Mouse (Mus musculus): Measurements from ENCODE around the gene Batf3.
A peak's percentile ranks its signal among the peaks of the same experiment; 100 is the strongest.

The Batf3 gene

GRCm38 (mm10) chr1:191097802-191098747, at the start of gene Batf3:
TSS of gene Batf3 (plus strand) at chr1:191097847.
- DNase-seq (ENCODE audit: low read depth, low spot score) = no peak

GRCm38 (mm10) chr1:191053555-191053954, 44.1 kb upstream of the Batf3 start:
- no peak for DNase-seq (ENCODE audit: low read depth, low spot score)

GRCm38 (mm10) chr1:191054870-191055532, 42.6 kb upstream of the Batf3 start:
- DNase-seq (ENCODE audit: low read depth, low spot score) = no peak

- no peak for DNase-seq (ENCODE audit: low read depth, low spot score)
Observed at GRCm38 (mm10) chr1:191055533-191055873, 42.1 kb upstream of the Batf3 start.

GRCm38 (mm10) chr1:191057461-191057860, 40.2 kb upstream of the Batf3 start:
- DNase-seq (ENCODE audit: low read depth, low spot score) = no peak

GRCm38 (mm10) chr1:191062241-191062780, 35.3 kb upstream of the Batf3 start:
- no peak for DNase-seq (ENCODE audit: low read depth, low spot score)

- DNase-seq (ENCODE audit: low read depth, low spot score) = peak; percentile 83
Observed at GRCm38 (mm10) chr1:191062781-191063485, 34.7 kb upstream of the Batf3 start, which contains the start of the genes Tatdn3 and Nsl1. TSS of gene Tatdn3 (minus strand) at chr1:191062932. TSS of gene Nsl1 (plus strand) at chr1:191063012.

GRCm38 (mm10) chr1:191063700-191064099, 33.9 kb upstream of the Batf3 start:
- DNase-seq (ENCODE audit: low read depth, low spot score) = no peak

- DNase-seq (ENCODE audit: low read depth, low spot score) = no peak
Observed at GRCm38 (mm10) chr1:191064535-191064934, 33.1 kb upstream of the Batf3 start.

- no peak for DNase-seq (ENCODE audit: low read depth, low spot score)
Observed at GRCm38 (mm10) chr1:191065188-191065587, 32.5 kb upstream of the Batf3 start.

- no peak for DNase-seq (ENCODE audit: low read depth, low spot score)
Observed at GRCm38 (mm10) chr1:191068377-191068776, 29.3 kb upstream of the Batf3 start.

GRCm38 (mm10) chr1:191070259-191070658, 27.4 kb upstream of the Batf3 start:
- no peak for DNase-seq (ENCODE audit: low read depth, low spot score)

GRCm38 (mm10) chr1:191071613-191072012, 26.0 kb upstream of the Batf3 start:
- DNase-seq (ENCODE audit: low read depth, low spot score) = no peak

- DNase-seq (ENCODE audit: low read depth, low spot score) = no peak
Observed at GRCm38 (mm10) chr1:191072329-191072913, 25.2 kb upstream of the Batf3 start.

- no peak for DNase-seq (ENCODE audit: low read depth, low spot score)
Observed at GRCm38 (mm10) chr1:191073001-191073400, 24.6 kb upstream of the Batf3 start.

GRCm38 (mm10) chr1:191073486-191073885, 24.2 kb upstream of the Batf3 start:
- no peak for DNase-seq (ENCODE audit: low read depth, low spot score)

GRCm38 (mm10) chr1:191075199-191075883, 22.3 kb upstream of the Batf3 start:
- no peak for DNase-seq (ENCODE audit: low read depth, low spot score)

- no peak for DNase-seq (ENCODE audit: low read depth, low spot score)
Observed at GRCm38 (mm10) chr1:191083230-191083629, 14.4 kb upstream of the Batf3 start.

GRCm38 (mm10) chr1:191084951-191085559, 12.6 kb upstream of the Batf3 start:
- DNase-seq (ENCODE audit: low read depth, low spot score) = peak; percentile 31

GRCm38 (mm10) chr1:191085597-191085996, 12.1 kb upstream of the Batf3 start:
- no peak for DNase-seq (ENCODE audit: low read depth, low spot score)

Measured in c-Kit-negative CD71-positive TER-119-positive erythroid progenitor cells, embryonic 14.5 days (primary cell).